Mouse (Mus musculus) neural tube, embryonic 14.5 days (tissue): Measurements from ENCODE around the gene 4931408C20Rik. TPM values are rescaled to one million over a fixed set of nuclear protein-coding genes. Genes with fewer than 3 reads are reported as not detected.

ENCODE experiments used
- ATAC-seq: fragments of 200-750 bp; cut with Nextera tagmentation; 2 replicates; pipeline ENCODE4 v1.8.0; 2017; ENCODE audit warnings: low read depth, mild to moderate bottlenecking, moderate TSS enrichment, moderate library complexity
- H3K27ac ChIP-seq: fragments of 300-500 bp; sonication (generic); 2 replicates; pipeline ENCODE4 v1.5.1; 2014; ENCODE audit warnings: low read depth, mild to moderate bottlenecking, control low read depth, low read length, moderate library complexity, mixed read lengths
- H3K27me3 ChIP-seq: fragments of 300-500 bp; sonication (generic); 2 replicates; pipeline ENCODE4 v1.6.1; 2014; ENCODE audit warnings: low read length; ENCODE audit not compliant: control insufficient read depth, insufficient read depth
- H3K36me3 ChIP-seq: fragments of 300-500 bp; sonication (generic); 2 replicates; pipeline ENCODE4 v1.6.1; 2014; ENCODE audit warnings: low read length, mixed read lengths; ENCODE audit not compliant: control insufficient read depth, insufficient read depth
- H3K4me1 ChIP-seq: fragments of 300-500 bp; sonication (generic); 2 replicates; pipeline ENCODE4 v1.6.1; 2014; ENCODE audit warnings: low read length; ENCODE audit not compliant: control insufficient read depth, insufficient read depth
- H3K4me2 ChIP-seq: fragments of 300-500 bp; sonication (generic); 2 replicates; pipeline ENCODE4 v1.6.1; 2014; ENCODE audit warnings: mild to moderate bottlenecking, low read depth, low read length, control low read depth
- H3K4me3 ChIP-seq: fragments of 300-500 bp; sonication (generic); 2 replicates; pipeline ENCODE4 v1.5.1; 2014; ENCODE audit warnings: low read depth, low read length, control low read depth, mixed read lengths
- H3K9ac ChIP-seq: fragments of 300-500 bp; sonication (generic); replicated peaks from 2 replicates; pipeline ENCODE4 v1.6.1; 2014; ENCODE audit warnings: low read depth, mild to moderate bottlenecking, control low read depth, low read length, mixed read lengths
- H3K9me3 ChIP-seq: fragments of 300-500 bp; sonication (generic); 2 replicates; pipeline ENCODE4 v1.6.1; 2016; ENCODE audit warnings: low read length; ENCODE audit not compliant: control insufficient read depth
- WGBS: fragments of 180-500 bp; shearing (Covaris S2); extraction: QIAGEN DNeasy Blood & Tissue Kit; methylation state at CpG from one replicate; pipeline ENCODE4 v1.1.7; 2014; 5-methylcytosine and 5-hydroxymethylcytosine counted together
- polyA plus RNA-seq: library from polyadenylated mRNA; unstranded; fragments of >200 nt; fragmentation: Nextera tagmentation; extraction: Ambion mirVana; gene quantifications from 2 replicates; pipeline ENCODE4 v1.2.1, GENCODE M21; 2014

The 4931408C20Rik gene
- not detected in 2 replicates for polyA plus RNA-seq

- Histone ChIP-seq H3K4me2 (no peak within 1 kb of the TSS), H3K9me3 (no peaks in the 10 kb centered on the region), H3K4me1 (no peaks in the 10 kb centered on the region), H3K9ac (no peak within 1 kb of the TSS), H3K27me3 (no peaks in the 10 kb centered on the region), H3K4me3 (no peak within 1 kb of the TSS), H3K27ac (no peak within 1 kb of the TSS), H3K36me3 (no peaks in the 10 kb centered on the region)
- peak; percentile 86 for ATAC-seq
- WGBS, result 39% methylated on average over 1 of the region's 1 CpGs
Measured at GRCm38 (mm10) chr1:26686842-26687760, at the start of gene 4931408C20Rik. Gene 4931408C20Rik (minus strand): TSS chr1:26687460.

- WGBS, result 73% methylated on average over 1 of the region's 1 CpGs
- ATAC-seq, result peak; percentile 77
- no peaks in the 10 kb centered on the region for H3K27me3 ChIP-seq
- H3K27ac ChIP-seq, result no peak overlapping the region
- H3K4me1 ChIP-seq, result no peaks in the 10 kb centered on the region
- no peaks in the 10 kb centered on the region for H3K36me3 ChIP-seq
- H3K9me3 ChIP-seq, result no peaks in the 10 kb centered on the region
- H3K9ac ChIP-seq, result no peak overlapping the region
- no peak overlapping the region for H3K4me3 ChIP-seq
- no peak overlapping the region for H3K4me2 ChIP-seq
Measured at GRCm38 (mm10) chr1:26687926-26688325, 666 bp upstream of the 4931408C20Rik start.

DNA sequence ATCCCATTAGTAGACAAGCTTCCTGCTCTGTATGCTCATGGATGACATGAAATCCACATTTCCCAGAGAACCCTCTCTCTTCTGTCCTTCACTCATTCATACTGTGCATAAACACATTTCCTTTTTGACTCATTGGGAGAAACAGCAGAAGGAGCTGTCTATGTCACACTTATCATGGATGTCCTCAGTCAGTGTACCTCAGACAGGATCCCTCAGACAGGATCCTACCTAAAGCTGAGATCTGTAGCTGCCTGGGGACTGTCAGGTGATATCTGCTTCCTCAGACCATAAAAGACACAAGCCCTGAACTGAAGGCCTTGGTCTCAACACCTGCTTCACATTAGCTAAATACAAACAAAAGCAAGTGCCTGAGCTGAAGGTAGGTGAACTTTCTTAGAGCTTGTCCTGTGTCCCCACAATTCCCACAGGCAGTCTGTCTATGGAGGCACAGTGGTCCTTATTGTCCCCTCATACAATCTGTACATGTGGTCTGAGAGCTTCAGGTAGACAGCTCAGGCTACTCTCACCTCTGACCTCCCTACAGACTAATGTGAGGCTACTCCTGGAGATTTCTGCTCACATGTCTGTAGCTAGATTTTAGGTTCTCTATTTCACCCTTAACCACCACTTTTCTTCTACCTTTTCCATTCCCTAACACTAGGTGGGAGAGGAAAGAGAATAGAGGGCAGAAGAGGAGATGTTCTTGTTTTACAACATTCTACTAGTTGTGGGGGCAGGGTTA, 1.1 kb downstream of the 4931408C20Rik start:
- no peak overlapping the region for H3K9ac ChIP-seq
- no peaks in the 10 kb centered on the region for H3K27me3 ChIP-seq
- no peak for ATAC-seq
- H3K27ac ChIP-seq, result no peak overlapping the region
- no peak overlapping the region for H3K4me2 ChIP-seq
- no peaks in the 10 kb centered on the region for H3K9me3 ChIP-seq
- H3K4me1 ChIP-seq, result no peaks in the 10 kb centered on the region
- no peaks in the 10 kb centered on the region for H3K36me3 ChIP-seq
- H3K4me3 ChIP-seq, result no peak overlapping the region

DNA sequence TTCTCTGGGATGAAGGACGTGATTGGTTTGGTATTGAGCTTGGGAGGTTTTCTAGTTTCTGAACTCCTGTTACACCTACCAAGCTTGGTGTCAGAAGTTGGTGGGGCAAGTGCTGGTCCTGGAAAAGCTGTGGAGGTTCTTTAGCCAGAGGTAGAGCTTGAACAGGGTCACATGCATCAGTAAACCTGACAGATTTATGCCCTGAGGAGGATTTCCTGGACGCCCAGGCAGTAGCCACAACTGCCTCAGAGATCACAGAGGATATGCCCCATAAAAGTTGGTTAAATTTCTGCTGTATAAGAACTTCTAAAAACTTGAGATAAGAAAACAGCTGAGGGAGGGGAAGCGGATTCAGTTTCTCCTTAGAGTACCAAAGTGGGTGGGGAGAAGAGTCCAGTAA, 1.9 kb downstream of the 4931408C20Rik start:
- Histone ChIP-seq H3K9me3 (no peaks in the 10 kb centered on the region), H3K9ac (no peak overlapping the region), H3K27me3 (no peaks in the 10 kb centered on the region), H3K36me3 (no peaks in the 10 kb centered on the region), H3K4me1 (no peaks in the 10 kb centered on the region), H3K4me3 (no peak overlapping the region), H3K27ac (no peak overlapping the region), H3K4me2 (no peak overlapping the region)
- no peak for ATAC-seq
- 83% methylated on average over 3 of the region's 3 CpGs for WGBS

- ATAC-seq, result no peak
- no peak overlapping the region for H3K4me2 ChIP-seq
- no peaks in the 10 kb centered on the region for H3K36me3 ChIP-seq
- no peaks in the 10 kb centered on the region for H3K9me3 ChIP-seq
- H3K4me3 ChIP-seq, result no peak overlapping the region
- H3K4me1 ChIP-seq, result no peaks in the 10 kb centered on the region
- H3K9ac ChIP-seq, result no peak overlapping the region
- WGBS, result 58% methylated on average over 1 of the region's 1 CpGs
- H3K27me3 ChIP-seq, result no peaks in the 10 kb centered on the region
- H3K27ac ChIP-seq, result no peak overlapping the region
Measured at GRCm38 (mm10) chr1:26649704-26650388, 37.4 kb downstream of the 4931408C20Rik start.

GRCm38 (mm10) chr1:26636051-26636450, 51.2 kb downstream of the 4931408C20Rik start:
- H3K4me1 ChIP-seq, result no peaks in the 10 kb centered on the region
- H3K4me3 ChIP-seq, result no peak overlapping the region
- WGBS, result 87% methylated on average over 5 of the region's 5 CpGs
- no peak for ATAC-seq
- H3K4me2 ChIP-seq, result no peak overlapping the region
- H3K9me3 ChIP-seq, result no peaks in the 10 kb centered on the region
- H3K36me3 ChIP-seq, result no peaks in the 10 kb centered on the region
- no peaks in the 10 kb centered on the region for H3K27me3 ChIP-seq
- no peak overlapping the region for H3K27ac ChIP-seq
- H3K9ac ChIP-seq, result no peak overlapping the region
